Mouse (Mus musculus): ENCODE results near the gene Abhd12.

The Abhd12 gene

GRCm38 (mm10) chr2:150798084-150798483 lies 106.5 kb downstream of the Abhd12 start:
- no peak for DNase-seq

- DNase-seq = no peak
These were observed 111.2 kb downstream of the Abhd12 start for GRCm38 (mm10) chr2:150793320-150793719.

- peak; percentile 74 for DNase-seq
These were observed 115.6 kb downstream of the Abhd12 start for GRCm38 (mm10) chr2:150788768-150789550.

GRCm38 (mm10) chr2:150787234-150787771 lies 117.2 kb downstream of the Abhd12 start:
- no peak for DNase-seq

GRCm38 (mm10) chr2:150786251-150787180 lies 118.0 kb downstream of the Abhd12 start, which contains the start of gene Pygb:
Gene Pygb (plus strand): TSS chr2:150786735.
- peak; percentile 91 for DNase-seq

GRCm38 (mm10) chr2:150782801-150783200 lies 121.7 kb downstream of the Abhd12 start:
- no peak for DNase-seq

All from right cerebral cortex, adult 18-20 months (tissue).